Mouse (Mus musculus) intestine, embryonic 14.5 days (tissue): ENCODE measurements around the gene Btbd35f27. TPM values are rescaled to one million over a fixed set of nuclear protein-coding genes. Genes with fewer than 3 reads are reported as not detected.
"Not testable (repeated sequence)": the region's sequence is repeated elsewhere in the genome, so short reads cannot be mapped to it uniquely, and the experiment has no call there.

Experiments
- ATAC-seq: fragments of 200-750 bp; cut with Nextera tagmentation; replicated peaks from 2 replicates; pipeline ENCODE4 v1.8.0; 2017; ENCODE audit warnings: low read depth, moderate number of reproducible peaks, moderate TSS enrichment, moderate library complexity; ENCODE audit not compliant: low FRiP score, low TSS enrichment
- DNase-seq: peaks from one replicate; pipeline ENCODE4 v3.0.0-alpha.2; 2018; ENCODE audit warnings: low spot score
- H3K27ac ChIP-seq: fragments of 300-500 bp; sonication (generic); 2 replicates; pipeline ENCODE4 v1.5.1; 2014; ENCODE audit warnings: low read depth, mild to moderate bottlenecking, control low read depth
- H3K27me3 ChIP-seq: fragments of 300-500 bp; sonication (generic); replicated peaks from 2 replicates; pipeline ENCODE4 v1.6.1; 2014; ENCODE audit warnings: low read length, control low read depth; ENCODE audit not compliant: control insufficient read depth, insufficient read depth
- H3K36me3 ChIP-seq: fragments of 300-500 bp; sonication (generic); 2 replicates; pipeline ENCODE4 v1.6.1; 2014; ENCODE audit warnings: low read length, control low read depth; ENCODE audit not compliant: control insufficient read depth, insufficient read depth
- H3K4me1 ChIP-seq: fragments of 300-500 bp; sonication (generic); replicated peaks from 2 replicates; pipeline ENCODE4 v1.6.1; 2014; ENCODE audit warnings: low read length, control low read depth, mixed read lengths; ENCODE audit not compliant: control insufficient read depth, insufficient read depth
- H3K4me2 ChIP-seq: fragments of 300-500 bp; sonication (generic); 2 replicates; pipeline ENCODE4 v1.6.1; 2014; ENCODE audit warnings: low read length
- H3K4me3 ChIP-seq: fragments of 300-500 bp; sonication (generic); 2 replicates; pipeline ENCODE4 v1.5.1; 2014; ENCODE audit warnings: low read depth, low read length, control low read depth, mixed read lengths
- H3K9ac ChIP-seq: fragments of 300-500 bp; sonication (generic); 2 replicates; pipeline ENCODE4 v1.6.1; 2014; ENCODE audit warnings: mild to moderate bottlenecking, low read length
- H3K9me3 ChIP-seq: fragments of 300-500 bp; sonication (generic); 2 replicates; pipeline ENCODE4 v1.6.1; 2016; ENCODE audit warnings: low read length, control low read depth; ENCODE audit not compliant: control insufficient read depth
- WGBS: fragments of 180-500 bp; shearing (Covaris S2); extraction: QIAGEN DNeasy Blood & Tissue Kit; methylation state at CpG from one replicate; pipeline ENCODE4 v1.1.7; 2014; 5-methylcytosine and 5-hydroxymethylcytosine counted together
- polyA plus RNA-seq: library from polyadenylated mRNA; unstranded; fragments of >200 nt; fragmentation: Nextera tagmentation; extraction: Ambion mirVana; gene quantifications from 2 replicates; pipeline ENCODE4 v1.2.1, GENCODE M21; 2014

The Btbd35f27 gene
- not detected in 2 replicates for polyA plus RNA-seq

DNA sequence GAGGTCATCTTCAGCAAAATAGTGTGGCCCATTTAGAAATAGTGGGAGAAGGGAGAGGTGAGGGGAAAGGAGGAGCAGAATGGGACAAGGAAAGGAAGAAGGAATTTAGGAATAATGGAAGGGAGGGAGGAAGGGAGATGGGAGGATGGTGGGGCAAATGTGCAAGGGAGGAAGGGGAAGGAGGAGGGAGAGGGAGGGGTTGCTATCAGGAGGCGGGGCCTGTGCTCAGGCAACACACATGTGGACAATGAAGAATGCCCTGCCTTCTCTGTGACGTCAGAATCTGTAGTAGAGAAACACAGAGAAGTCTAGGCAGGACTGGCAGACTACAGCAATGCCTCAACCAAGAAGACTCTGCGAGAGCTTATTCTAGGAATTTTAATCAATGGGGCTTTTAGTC, at the start of gene Btbd35f27:
Btbd35f27 (plus strand) TSS at position 301 of the 400 bp plus-strand sequence.
- H3K9ac ChIP-seq, H3K36me3 ChIP-seq, H3K4me2 ChIP-seq, H3K4me1 ChIP-seq, H3K27me3 ChIP-seq, H3K9me3 ChIP-seq, H3K27ac ChIP-seq, DNase-seq, ATAC-seq, H3K4me3 ChIP-seq: not testable (repeated sequence)
- WGBS = 73% methylated on average over 1 of the region's 3 CpGs

Other genes with a start within 250 kb of the Btbd35f27 start
- gene Btbd35f4, start 151.6 kb upstream of the Btbd35f27 start, polyA plus RNA-seq = not detected in 2 replicates